Mouse (Mus musculus) forebrain, embryonic 13.5 days (tissue): Measurements from ENCODE around the gene Gm3591. TPM values are rescaled to one million over a fixed set of nuclear protein-coding genes. Genes with fewer than 3 reads are reported as not detected.
"Not testable (repeated sequence)": the region's sequence is repeated elsewhere in the genome, so short reads cannot be mapped to it uniquely, and the experiment has no call there.

ENCODE experiments used
- ATAC-seq: fragments of 200-750 bp; cut with Nextera tagmentation; 2 replicates; pipeline ENCODE4 v1.8.0; 2017
- H3K27ac ChIP-seq: fragments of 300-500 bp; sonication (generic); 2 replicates; pipeline ENCODE4 v1.5.1; 2015; ENCODE audit warnings: inconsistent platforms, mild to moderate bottlenecking, moderate library complexity
- H3K27me3 ChIP-seq: fragments of 300-500 bp; sonication (generic); 2 replicates; pipeline ENCODE4 v1.6.1; 2015; ENCODE audit warnings: mild to moderate bottlenecking, inconsistent platforms
- H3K36me3 ChIP-seq: fragments of 300-500 bp; sonication (generic); 2 replicates; pipeline ENCODE4 v1.6.1; 2015; ENCODE audit warnings: mild to moderate bottlenecking, inconsistent platforms; ENCODE audit not compliant: poor library complexity, severe bottlenecking
- H3K4me1 ChIP-seq: fragments of 300-500 bp; sonication (generic); 2 replicates; pipeline ENCODE4 v1.6.1; 2015; ENCODE audit warnings: inconsistent platforms
- H3K4me2 ChIP-seq: fragments of 300-500 bp; sonication (generic); 2 replicates; pipeline ENCODE4 v1.6.1; 2015; ENCODE audit warnings: inconsistent platforms, mild to moderate bottlenecking, moderate library complexity
- H3K4me3 ChIP-seq: fragments of 300-500 bp; sonication (generic); 2 replicates; pipeline ENCODE4 v1.5.1; 2015; ENCODE audit warnings: mild to moderate bottlenecking, inconsistent platforms
- H3K9ac ChIP-seq: fragments of 300-500 bp; sonication (generic); 2 replicates; pipeline ENCODE4 v1.6.1; 2015; ENCODE audit warnings: mild to moderate bottlenecking, inconsistent platforms
- H3K9me3 ChIP-seq: fragments of 300-500 bp; sonication (generic); replicated peaks from 2 replicates; pipeline ENCODE4 v1.6.1; 2016; ENCODE audit warnings: inconsistent platforms
- WGBS: fragments of 180-500 bp; shearing (Covaris S2); methylation state at CpG from one replicate; pipeline ENCODE4 v1.1.7; 2015; 5-methylcytosine and 5-hydroxymethylcytosine counted together
- polyA plus RNA-seq: library from polyadenylated mRNA; unstranded; fragments of >200 nt; fragmentation: Nextera tagmentation; extraction: Ambion mirVana; gene quantifications from 2 replicates; pipeline ENCODE4 v1.2.1, GENCODE M21; 2015

Gm3591 gene
- polyA plus RNA-seq = 1.9 and 2.6 TPM in 2 replicates

DNA sequence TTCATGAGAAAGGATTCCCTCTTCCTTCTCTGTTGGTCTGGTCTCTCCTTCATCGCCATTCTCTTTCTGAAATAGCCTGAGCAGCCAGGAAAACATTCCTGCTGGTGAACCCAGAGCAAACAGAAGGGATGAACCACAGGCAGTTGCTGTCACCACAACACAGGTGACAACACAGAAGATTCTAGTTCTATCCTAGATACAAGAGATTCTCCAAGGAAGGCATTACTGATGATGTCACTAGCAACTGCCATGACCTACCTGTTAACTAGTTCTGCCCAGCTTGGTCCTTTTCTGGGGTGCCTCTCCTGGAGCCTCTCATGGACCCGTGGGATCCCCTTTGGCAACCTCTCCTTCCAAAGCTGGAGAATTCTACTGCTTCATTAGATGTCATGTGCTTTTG lies at the start of gene Gm3591:
Gene Gm3591, minus strand, starts transcription at position 101 of the 400 bp plus-strand sequence.
- H3K9me3 ChIP-seq, ATAC-seq, H3K36me3 ChIP-seq, H3K27ac ChIP-seq, H3K9ac ChIP-seq, H3K4me1 ChIP-seq, H3K27me3 ChIP-seq, H3K4me3 ChIP-seq, H3K4me2 ChIP-seq: not testable (repeated sequence)
- no CpG with 5 or more reads among the region's 2 CpGs for WGBS

DNA sequence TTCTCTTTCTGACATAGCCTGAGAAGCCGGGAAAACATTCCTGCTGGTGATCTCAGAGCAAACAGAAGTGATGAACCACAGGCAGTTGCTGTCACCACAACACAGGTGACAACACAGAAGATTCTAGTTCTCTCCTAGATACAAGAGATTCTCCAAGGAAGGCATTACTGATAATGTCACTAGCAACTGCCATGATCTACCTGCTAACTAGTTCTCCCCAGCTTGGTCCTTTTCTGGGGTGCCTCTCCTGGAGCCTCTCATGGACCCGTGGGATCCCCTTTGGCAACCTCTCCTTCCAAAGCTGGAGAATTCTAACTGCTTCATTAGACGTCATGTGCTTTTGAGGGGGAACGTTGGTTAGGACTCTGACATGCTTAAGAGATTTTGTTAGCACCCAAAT lies 32.2 kb upstream of the Gm3591 start, which contains the start of gene Gm3594:
Gene Gm3594, minus strand, starts transcription at position 101 of the 400 bp plus-strand sequence.
- H3K4me2 ChIP-seq, H3K27ac ChIP-seq, H3K27me3 ChIP-seq, ATAC-seq, H3K36me3 ChIP-seq, H3K9me3 ChIP-seq, H3K4me3 ChIP-seq, H3K9ac ChIP-seq, H3K4me1 ChIP-seq: not testable (repeated sequence)
- no CpG with 5 or more reads among the region's 4 CpGs for WGBS

DNA sequence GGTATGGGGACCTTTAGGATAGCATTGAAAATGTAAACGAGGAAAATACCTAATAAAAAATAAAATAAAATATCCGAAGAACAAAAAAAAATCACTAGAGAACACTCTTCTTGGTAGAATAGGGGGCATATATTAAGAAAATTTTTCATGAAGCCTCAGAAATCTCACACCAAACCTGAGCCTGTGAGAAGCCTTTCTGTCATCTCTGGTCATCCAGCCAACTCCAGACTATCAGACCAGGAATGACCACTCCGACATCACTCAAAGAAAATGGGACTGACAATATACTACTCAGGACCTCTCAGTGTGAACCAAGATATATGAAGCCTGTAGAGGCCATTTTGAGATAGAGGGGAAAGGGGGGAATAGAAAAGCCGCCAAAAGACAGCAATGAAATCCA lies 28.5 kb upstream of the Gm3591 start:
- not testable (repeated sequence) for ATAC-seq, H3K4me2 ChIP-seq, H3K4me3 ChIP-seq, H3K27ac ChIP-seq, H3K27me3 ChIP-seq, H3K36me3 ChIP-seq, H3K9ac ChIP-seq, H3K4me1 ChIP-seq, H3K9me3 ChIP-seq
- WGBS = 93% methylated on average over 3 of the region's 4 CpGs

DNA sequence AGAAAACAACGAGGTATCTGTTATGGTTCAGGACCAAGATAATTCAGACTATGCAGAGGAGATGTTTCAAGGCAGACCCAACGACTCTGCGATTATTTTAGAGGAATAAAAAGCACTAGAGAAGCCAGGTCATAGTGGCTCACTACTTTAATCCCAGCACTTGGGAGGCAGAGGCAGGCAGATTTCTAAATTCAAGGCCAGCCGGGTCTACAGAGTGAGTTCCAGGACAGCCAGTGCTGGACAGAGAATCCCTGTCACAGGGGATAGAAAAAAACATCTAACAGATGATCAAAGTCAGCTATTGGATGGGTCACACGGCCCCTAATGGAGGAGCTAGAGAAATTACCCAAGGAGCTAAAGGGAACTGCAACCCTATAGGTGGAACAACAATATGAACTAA lies 27.9 kb upstream of the Gm3591 start:
- H3K4me2 ChIP-seq, H3K27ac ChIP-seq, H3K9ac ChIP-seq, H3K4me1 ChIP-seq, H3K4me3 ChIP-seq, H3K36me3 ChIP-seq, H3K9me3 ChIP-seq, H3K27me3 ChIP-seq, ATAC-seq: not testable (repeated sequence)
- 90% methylated on average over 2 of the region's 5 CpGs for WGBS

DNA sequence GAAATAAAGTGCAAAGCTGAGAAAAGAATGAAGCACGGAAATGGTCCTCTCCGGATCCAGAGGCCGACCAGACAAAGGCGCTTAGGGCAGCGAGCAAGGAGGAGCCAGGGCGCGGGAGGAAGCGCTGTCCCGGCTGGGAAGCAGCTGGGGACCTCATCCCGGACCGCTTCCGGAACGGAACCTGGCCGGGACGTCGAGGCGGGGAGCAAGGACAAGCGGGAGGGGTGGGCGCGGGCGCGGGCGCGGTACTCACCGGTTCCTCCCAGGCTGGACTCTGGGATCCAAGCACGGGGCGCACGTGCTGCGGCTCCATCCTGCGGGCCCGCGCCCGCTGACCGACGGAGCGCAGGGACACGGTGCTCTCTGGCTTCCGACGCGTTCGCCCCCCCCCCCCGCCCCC lies 14.5 kb upstream of the Gm3591 start:
- 5% methylated on average over 9 of the region's 42 CpGs for WGBS
- not testable (repeated sequence) for H3K4me1 ChIP-seq, H3K36me3 ChIP-seq, ATAC-seq, H3K27me3 ChIP-seq, H3K9ac ChIP-seq, H3K27ac ChIP-seq, H3K9me3 ChIP-seq
- H3K4me2 ChIP-seq = peak overlapping the region; percentile 59
- peak overlapping the region; percentile 36 for H3K4me3 ChIP-seq

DNA sequence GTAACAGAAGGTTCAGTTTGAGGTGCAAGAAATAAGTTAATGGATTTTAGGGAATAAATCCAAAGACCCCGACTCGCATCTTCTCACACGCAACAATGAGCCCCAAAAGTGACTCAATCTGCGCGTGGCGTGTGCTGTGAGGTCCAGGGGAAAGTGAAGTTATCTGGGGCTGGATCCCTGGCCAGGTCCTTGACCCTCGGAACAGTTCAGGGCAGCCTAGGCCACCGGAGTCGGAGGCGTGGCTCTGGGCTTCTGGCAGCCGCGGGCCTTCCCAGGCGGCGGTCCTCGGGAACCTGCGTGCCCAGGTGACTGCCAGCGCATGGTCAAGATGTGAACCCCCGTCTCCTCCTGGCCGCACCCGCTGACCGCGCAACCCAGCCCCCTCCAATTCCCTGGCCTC lies 14.1 kb upstream of the Gm3591 start:
- 12% methylated on average over 22 of the region's 22 CpGs for WGBS
- H3K4me3 ChIP-seq = peak overlapping the region; percentile 36
- peak overlapping the region; percentile 59 for H3K4me2 ChIP-seq
- H3K27ac ChIP-seq, H3K36me3 ChIP-seq, H3K4me1 ChIP-seq, H3K27me3 ChIP-seq, ATAC-seq, H3K9me3 ChIP-seq: not testable (repeated sequence)
- peak overlapping the region; percentile 56; the same call in 1 of the 2 replicates for H3K9ac ChIP-seq

DNA sequence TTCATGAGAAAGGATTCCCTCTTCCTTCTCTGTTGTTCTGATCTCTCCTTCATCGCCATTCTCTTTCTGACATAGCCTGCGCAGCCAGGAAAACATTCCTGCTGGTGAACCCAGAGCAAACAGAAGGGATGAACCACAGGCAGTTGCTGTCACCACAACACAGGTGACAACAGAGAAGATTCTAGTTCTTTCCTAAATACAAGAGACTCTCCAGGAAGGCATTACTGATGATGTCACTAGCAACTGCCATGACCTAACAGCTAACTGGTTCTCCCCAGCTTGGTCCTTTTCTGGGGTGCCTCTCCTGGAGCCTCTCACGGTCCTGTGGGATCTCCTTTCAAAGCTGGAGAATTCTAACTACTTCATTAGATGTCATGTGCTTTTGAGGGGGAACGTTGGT lies 22.1 kb downstream of the Gm3591 start, which contains the start of gene Gm16440:
Gene Gm16440, minus strand, starts transcription at position 101 of the 400 bp plus-strand sequence.
- ATAC-seq, H3K36me3 ChIP-seq, H3K4me3 ChIP-seq, H3K27me3 ChIP-seq, H3K9me3 ChIP-seq, H3K9ac ChIP-seq, H3K4me2 ChIP-seq, H3K4me1 ChIP-seq, H3K27ac ChIP-seq: not testable (repeated sequence)
- WGBS = 68% methylated on average over 2 of the region's 4 CpGs

Other genes starting within 250 kb of the Gm3591 start
- not detected in 2 replicates for gene Gm21560, start 193.2 kb downstream of the Gm3591 start, polyA plus RNA-seq
- 3.4 and 4.1 TPM in 2 replicates for gene Gm3411, start 125.2 kb downstream of the Gm3591 start, polyA plus RNA-seq
- gene Gm21103, start 107.6 kb downstream of the Gm3591 start, polyA plus RNA-seq = not detected in 2 replicates
- not detected in 2 replicates for gene Gm3618, start 68.8 kb downstream of the Gm3591 start, polyA plus RNA-seq
- gene Gm16440, start 22.2 kb downstream of the Gm3591 start, polyA plus RNA-seq = not detected in 2 replicates
- not detected in 2 replicates for gene Gm3594, start 32.1 kb upstream of the Gm3591 start, polyA plus RNA-seq
- gene Gm8356, start 124.8 kb upstream of the Gm3591 start, polyA plus RNA-seq = not detected in 2 replicates
- 0.36 TPM in 1 of 2 replicates, not detected in the other for gene Gm3629, start 178.1 kb upstream of the Gm3591 start, polyA plus RNA-seq
- not detected in 2 replicates for gene Gm3460, start 209.9 kb upstream of the Gm3591 start, polyA plus RNA-seq